Mouse (Mus musculus) ES-Bruce4 (cell line): ENCODE measurements at regions not wholly inside any gene's neighbourhood (a gene's known extent, or its start where the extent isn't known, plus 50 kb on each side); places are given as distances from the start of the nearest gene placed in this dataset.

Experiments
- CTCF ChIP-seq: IDR thresholded peaks from one replicate; pipeline ENCODE4 v1.8.1; 2011; ENCODE audit warnings: low read depth, low read length
- EP300 ChIP-seq: IDR thresholded peaks from 2 replicates; pipeline ENCODE4 v1.6.1; 2011; ENCODE audit warnings: low read depth, low read length; ENCODE audit not compliant: insufficient read depth
- POLR2A ChIP-seq: IDR thresholded peaks from one replicate; pipeline ENCODE4 v1.8.1; 2011; ENCODE audit warnings: low read length; ENCODE audit not compliant: insufficient read depth

DNA sequence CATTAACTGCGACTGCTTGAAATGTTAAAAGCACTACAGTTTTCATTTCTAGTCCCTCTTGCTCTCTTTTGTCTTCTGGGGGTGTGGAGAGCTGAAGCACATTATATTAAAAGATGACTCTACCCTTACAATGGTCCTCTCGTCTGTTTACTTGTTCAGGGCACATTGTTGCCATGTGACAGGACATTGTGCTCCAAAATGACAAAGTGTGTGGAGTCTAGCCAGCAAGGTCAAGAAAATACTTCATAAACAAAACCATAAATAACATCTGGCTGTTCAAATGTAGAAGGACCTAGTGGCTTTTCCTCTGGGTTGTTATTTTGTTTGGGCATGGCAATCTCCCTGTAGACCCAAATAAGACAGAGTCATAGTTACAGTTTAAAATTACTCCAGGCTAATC is 95.1 kb upstream of the Prep start:
- no peak for TF ChIP-seq CTCF
- TF ChIP-seq POLR2A, result no peak
- no peak for TF ChIP-seq EP300
